Mouse (Mus musculus): Measurements from ENCODE around the gene Ndufa4l2.

Gene Ndufa4l2

DNA sequence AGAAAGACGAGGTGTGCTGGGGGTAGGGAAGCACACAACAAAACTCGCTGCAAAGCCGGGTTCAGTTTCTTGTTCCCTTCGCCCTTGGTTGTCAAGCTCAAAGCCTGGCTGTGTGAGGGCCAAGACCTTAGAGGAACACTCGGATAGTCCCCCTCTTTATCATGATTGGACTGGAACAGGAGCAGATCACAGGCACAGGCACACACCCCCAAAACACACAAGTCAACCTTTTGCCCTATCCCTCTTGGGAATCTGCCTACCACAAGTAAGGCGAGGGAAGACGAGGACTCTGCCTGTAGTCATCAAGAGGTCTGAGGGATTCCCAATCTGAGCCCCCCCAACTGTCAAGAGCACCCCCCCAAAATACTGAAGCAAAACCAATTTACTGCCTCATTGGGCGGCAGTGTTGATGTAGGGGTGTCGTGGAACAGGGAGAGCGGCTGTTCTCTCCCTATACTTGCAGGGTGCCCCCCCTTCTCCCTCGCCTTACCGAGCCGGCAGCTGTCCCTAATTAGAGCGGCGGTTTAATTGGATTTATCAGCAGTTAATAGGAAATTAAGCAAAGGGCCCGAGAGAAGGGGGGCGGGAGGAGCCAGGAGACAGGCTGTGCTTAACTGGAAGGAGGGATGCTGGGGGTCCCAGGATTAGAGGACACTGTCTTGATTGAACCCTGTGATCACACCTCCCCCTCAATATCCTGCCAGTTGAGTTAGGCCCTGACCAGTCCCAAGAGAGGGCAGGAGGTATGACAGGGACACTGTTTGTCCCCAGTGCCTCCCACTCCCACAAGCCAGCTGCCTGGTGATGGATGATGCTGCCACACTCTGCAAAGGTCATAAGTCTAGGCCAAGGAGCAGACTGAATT is 4.7 kb upstream of the Ndufa4l2 start:
- no peak for DNase-seq (ENCODE audit: low read depth)

GRCm38 (mm10) chr10:127510895-127511617 is 3.7 kb upstream of the Ndufa4l2 start:
- DNase-seq (ENCODE audit: low read depth): no peak

DNA sequence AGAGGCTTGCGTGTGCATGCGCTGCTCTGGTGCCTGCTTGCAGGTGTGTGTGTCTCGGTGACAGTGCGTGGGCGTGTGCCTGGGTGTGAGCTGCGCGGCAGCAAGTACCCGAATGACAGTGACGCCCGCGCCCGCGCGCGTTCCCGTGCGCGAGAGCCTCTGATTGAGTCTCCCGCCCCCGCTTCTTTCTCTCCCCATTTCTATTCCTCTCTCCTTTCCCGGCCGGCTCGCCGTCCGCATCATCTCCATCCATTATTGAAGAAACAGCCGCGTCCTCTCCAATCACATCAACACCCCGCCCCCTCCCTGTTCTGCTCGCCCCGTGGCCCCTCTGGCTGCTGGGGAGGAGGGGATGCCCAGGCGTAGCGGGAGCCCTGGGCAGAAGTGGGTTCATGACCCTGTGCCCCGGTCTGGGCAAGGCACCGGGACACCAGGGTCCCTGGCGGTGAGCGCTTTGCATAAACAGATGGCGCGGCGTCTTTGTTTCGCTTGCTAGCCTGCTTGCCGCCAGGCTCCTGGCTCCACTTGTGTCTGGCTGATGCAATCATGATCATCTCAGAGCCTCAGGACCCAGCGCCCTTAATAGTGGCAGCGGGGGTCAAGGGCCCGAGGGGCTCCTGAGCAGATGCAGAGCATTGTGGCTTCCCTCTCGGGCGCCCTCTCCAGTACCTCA is 3.0 kb upstream of the Ndufa4l2 start:
- DNase-seq (ENCODE audit: low read depth): no peak

- no peak for DNase-seq (ENCODE audit: low read depth)
Measured at GRCm38 (mm10) chr10:127512307-127512666, 2.5 kb upstream of the Ndufa4l2 start.

- peak; percentile 86 for DNase-seq (ENCODE audit: low read depth)
Measured at GRCm38 (mm10) chr10:127512813-127513212, 2.0 kb upstream of the Ndufa4l2 start.

DNA sequence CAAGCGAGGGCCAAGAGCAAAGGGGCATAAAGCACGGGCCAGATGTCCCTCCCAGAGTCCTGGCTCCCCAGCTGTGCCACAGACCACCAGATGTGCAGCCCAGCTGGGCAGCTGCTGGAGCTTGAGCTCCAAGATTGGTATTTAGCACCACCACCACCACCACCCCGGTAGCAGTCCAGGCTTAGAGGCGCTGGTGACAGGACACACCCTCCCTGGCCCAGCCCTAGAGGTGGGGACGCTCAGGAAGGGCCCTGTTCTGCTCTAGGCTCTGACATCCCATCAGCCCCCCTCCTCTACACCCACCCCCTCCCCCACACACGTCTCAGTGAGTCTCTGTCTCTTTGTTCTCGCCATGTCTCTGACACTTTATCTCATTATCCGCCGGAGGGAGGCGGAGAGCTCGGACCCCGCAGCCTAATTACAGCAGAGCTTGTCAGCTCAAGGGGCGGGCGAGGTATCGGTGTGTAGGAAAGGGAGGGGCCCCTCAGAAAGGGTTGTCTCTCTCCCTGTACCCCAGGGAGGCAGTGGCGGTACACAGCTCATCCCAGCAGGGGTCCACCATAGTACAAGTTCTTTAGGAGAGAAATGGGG is 1.2 kb upstream of the Ndufa4l2 start:
- no peak for DNase-seq (ENCODE audit: low read depth)

- no peak for DNase-seq (ENCODE audit: low read depth)
Measured at GRCm38 (mm10) chr10:127514111-127514698, 562 bp upstream of the Ndufa4l2 start.

DNA sequence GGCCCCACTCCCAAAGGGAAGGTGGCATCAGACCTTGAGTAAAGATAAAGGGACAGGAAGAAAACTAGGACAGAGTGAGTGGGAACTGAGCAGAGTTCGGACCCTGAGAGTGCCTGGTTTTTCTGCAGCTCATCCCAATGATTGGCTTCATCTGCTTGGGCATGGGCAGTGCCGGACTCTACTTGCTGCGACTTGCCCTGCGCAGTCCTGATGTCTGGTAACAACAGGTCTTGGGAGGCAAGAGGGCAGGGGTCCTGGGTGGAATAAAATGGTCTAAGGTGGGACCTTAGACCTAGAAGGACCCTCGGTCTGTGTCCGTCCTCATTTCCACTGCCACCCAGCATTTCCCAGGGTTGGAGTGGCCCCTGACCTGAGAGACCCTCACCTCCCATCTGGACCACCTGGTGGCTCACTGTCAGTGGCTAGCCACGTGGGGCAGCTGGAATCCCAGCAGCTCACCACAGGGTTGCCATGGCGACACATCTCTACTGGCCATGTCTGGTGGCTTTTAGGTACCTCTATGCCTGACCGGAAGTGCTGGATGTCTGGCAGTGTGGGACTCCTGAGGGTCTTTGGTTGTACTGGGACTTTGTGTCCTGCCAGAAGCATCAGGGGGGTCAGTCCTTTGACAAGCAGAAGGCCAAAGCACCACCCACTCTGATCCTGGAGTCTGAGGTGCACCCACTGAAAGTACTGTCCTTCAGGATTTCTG is 660 bp downstream of the Ndufa4l2 start:
- no peak for DNase-seq (ENCODE audit: low read depth)

DNA sequence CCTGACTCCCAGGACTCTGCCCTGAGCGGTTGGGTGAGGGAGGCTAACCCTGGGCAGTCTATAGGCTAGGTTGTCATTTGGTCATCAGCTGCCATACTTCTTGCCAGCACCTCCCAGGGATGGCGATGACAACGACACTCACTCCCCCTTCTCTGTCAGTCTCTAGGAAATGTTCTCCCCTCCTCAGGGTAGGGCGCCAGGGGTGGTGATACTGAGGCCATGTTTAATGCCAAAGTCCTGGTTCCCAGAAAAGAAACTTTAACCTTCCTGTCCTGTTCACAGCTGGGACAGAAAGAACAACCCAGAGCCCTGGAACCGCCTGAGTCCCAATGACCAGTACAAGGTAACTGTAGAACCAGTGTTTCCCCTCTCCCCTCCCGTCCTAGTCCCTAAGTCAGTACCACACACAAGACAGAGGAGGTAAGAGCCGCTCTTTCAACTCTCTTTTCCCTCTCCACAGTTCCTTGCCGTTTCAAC is 1.3 kb downstream of the Ndufa4l2 start:
- no peak for DNase-seq (ENCODE audit: low read depth)

DNA sequence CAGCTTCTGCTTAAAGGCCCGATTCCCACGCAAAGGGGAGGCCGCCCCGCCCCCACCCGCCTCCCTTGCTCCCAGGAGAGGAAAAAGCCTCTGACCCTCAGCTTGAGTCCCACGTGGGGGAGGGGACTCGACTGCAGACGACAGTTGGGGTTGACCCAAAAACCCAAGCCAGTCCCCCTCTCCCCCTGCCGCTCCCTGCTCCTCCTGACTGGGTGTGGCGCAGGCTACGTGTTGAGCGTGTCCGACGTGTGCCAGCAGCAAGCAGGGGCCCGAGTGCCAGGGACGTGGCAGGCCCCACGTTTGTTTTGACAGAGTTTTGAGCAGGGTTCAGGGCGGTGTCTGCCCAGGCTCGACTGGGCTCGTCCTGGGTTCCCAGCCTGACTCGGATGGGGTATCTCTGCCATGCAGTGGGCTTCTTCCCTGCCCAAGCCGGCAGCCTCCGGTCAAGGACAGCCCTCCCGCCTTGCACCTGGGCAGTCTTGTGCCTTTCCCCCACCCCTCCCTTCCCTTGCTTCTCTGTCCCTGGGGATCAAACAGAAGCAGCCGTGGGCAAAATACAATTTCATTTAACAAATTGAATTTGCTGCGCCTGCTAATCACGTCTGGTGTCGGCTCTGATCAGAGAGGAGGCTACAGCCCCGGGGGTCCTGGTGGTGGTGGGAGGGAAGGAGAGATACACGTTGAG is 2.0 kb downstream of the Ndufa4l2 start:
- DNase-seq (ENCODE audit: low read depth): no peak

DNA sequence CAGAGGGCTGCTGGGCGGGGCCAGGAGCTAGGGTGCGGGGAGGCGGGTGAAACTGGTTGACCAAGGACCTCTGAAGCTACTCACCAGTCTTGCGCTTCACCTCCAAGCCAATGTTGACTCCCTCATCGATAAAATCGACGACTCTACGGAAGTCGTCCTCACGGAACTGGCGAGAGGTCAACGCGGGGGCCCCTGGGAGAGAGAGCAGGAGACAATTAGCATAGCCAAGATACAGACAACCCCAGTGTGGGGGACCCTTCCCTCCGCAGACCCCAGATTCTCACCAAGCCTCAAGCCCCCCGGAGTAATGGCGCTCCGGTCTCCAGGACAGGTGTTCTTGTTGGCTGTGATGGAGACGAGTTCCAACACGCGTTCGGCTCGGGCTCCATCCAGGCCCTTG is 3.2 kb downstream of the Ndufa4l2 start:
- DNase-seq (ENCODE audit: low read depth): no peak

- no peak for DNase-seq (ENCODE audit: low read depth)
Measured at GRCm38 (mm10) chr10:127519041-127519701, 4.4 kb downstream of the Ndufa4l2 start.

DNA sequence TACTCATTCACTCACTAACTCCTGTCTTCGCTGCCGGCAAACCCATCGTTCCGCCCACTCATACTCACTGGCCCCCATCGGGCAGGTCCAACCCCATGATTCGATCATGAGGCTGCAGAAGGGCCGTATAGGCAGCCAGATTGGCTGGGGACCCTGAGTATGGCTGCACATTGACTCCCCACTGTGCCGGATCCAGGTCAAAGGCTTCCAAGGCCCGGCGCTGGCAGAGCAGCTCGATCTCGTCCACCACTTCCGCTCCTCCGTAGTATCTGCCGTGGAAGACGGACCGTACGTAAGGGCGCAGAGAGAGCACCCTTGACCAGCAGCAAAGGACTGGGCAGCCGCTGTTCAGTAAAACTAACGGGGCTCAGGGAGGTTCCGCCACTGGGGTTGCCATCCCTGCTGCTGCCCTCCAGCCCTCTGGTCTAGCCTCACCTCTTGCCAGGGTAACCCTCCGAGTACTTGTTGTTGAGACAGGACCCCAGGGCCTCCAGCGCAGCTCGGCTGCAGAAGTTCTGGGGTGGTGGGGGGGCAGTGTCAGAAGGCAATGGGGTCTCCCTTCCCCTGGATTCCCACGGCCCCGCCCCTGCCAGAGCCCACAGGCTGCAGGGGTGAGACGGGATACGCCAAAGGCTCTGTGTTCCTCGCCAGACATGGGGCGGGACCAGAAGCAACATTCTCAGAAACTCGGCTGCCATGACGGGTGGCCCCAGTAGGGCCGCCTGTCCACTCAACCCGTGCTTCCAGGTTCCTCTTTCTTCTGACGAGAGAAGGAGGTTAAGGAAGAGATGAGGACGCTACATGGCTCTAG is 5.3 kb downstream of the Ndufa4l2 start:
- no peak for DNase-seq (ENCODE audit: low read depth)

GRCm38 (mm10) chr10:127520714-127521357 is 6.1 kb downstream of the Ndufa4l2 start:
- no peak for DNase-seq (ENCODE audit: low read depth)

DNA sequence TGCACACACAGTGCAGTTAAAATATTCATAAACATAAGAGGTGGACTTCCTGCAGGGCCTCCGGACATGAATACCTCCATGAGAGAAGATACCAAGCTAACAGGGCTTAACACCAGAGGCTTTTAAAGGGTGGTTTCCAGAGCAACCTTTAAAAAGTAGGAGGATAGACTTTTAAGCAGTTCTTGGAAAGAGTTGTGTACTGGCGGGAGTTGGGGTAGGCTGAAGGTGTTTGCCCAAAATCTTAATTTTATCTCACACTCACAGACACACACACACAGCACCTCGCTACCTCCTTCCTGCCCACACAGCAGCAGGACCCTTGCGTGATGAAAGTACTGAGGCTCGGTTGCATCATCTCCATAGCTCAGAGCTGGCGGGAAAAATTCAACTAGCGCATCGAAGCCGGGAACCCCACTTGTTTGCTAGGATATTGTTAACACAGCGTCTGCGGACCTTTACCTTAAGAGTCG is 6.9 kb downstream of the Ndufa4l2 start:
- no peak for DNase-seq (ENCODE audit: low read depth)

GRCm38 (mm10) chr10:127522088-127522581 is 7.4 kb downstream of the Ndufa4l2 start, which contains the start of gene Shmt2:
Gene Shmt2 (minus strand): TSS chr10:127522444.
- peak; percentile 94 for DNase-seq (ENCODE audit: low read depth)

GRCm38 (mm10) chr10:127524646-127525255 is 10.0 kb downstream of the Ndufa4l2 start:
- DNase-seq (ENCODE audit: low read depth): no peak

DNA sequence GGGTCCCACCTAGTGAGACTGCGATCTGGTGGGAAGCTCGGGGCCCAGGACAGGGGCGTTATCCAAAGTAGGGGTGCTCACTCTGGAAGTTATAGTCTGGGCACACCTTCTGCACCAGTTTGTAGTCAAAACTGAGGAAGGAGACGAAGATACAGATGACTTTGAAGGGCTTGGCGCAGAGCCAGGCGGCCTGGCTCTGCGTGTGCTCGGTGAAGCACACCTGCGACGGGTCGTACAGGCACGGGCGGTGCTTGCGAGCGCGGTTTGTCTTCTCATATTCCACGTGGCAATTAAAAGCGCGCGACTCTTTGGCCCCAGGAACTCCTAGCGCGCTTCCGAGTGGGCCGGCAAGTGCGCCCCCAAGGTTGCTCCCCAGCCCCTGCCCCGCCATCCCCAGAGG is 11.3 kb downstream of the Ndufa4l2 start:
- DNase-seq (ENCODE audit: low read depth): no peak

All from c-Kit-positive CD71-negative TER-119-negative erythroid progenitor cells, embryonic 14.5 days (primary cell).